Mouse (Mus musculus) Patski (cell line): ENCODE results near the gene Klf2. TPM values are rescaled to one million over a fixed set of nuclear protein-coding genes. Genes with fewer than 3 reads are reported as not detected.

Source experiments
- ATAC-seq: fragments of 100-300 bp; one replicate; pipeline ENCODE4 v1.8.0; 2021
- CTCF ChIA-PET: fragments of 350-600 bp; sonication (Branson Sonifier 250); formaldehyde crosslinking; loops from one replicate; lab custom pipeline; 2022; ENCODE audit warnings: inconsistent platforms; lab: Charles Lee
- POLR2A ChIA-PET: fragments of 350-600 bp; sonication (Branson Sonifier 250); formaldehyde crosslinking; loops from one replicate; lab custom pipeline; 2022; ENCODE audit warnings: antibody characterized with exemption, inconsistent platforms; lab: Charles Lee
- DNase-seq: peaks from one replicate; pipeline ENCODE4 v3.0.0-alpha.2; 2011; ENCODE audit warnings: low read depth, low spot score
- H3K27me3 ChIP-seq: fragments of 371-371 bp; one replicate; pipeline ENCODE4 v1.5.1; 2021
- CTCF ChIP-seq: fragments of 100-300 bp; IDR thresholded peaks from one replicate; pipeline ENCODE4 v1.5.1; 2021
- in situ Hi-C: fragments of 300-500 bp; cut with MboI; formaldehyde crosslinking; loops from 3 replicates; pipeline ENCODE4 v1.11.1; 2018; ENCODE audit warnings: low pct_unique_long_range_greater_than_20kb, mixed read lengths
- polyA plus RNA-seq: library from polyadenylated mRNA; unstranded; gene quantifications from one replicate; pipeline ENCODE4 v1.2.3, GENCODE M21; 2021

The Klf2 gene
- polyA plus RNA-seq, 1 experiment from 2014 or later, result 6.7 TPM

- in situ Hi-C loops, result no loop called here
- CTCF ChIA-PET, result no interaction called here
- POLR2A ChIA-PET, result no interaction called here
These were observed 33.5 kb upstream of the Klf2 start for GRCm38 (mm10) chr8:72285285-72285684.

GRCm38 (mm10) chr8:72289051-72289450 is 29.8 kb upstream of the Klf2 start:
- POLR2A ChIA-PET, result no interaction called here
- in situ Hi-C loops, result no loop called here
- DNase-seq (no peak), ATAC-seq (peak; percentile 31)
- no peaks in the 10 kb centered on the region for H3K27me3 ChIP-seq
- CTCF ChIA-PET, result interaction anchor here (1.2 kb wide), 1 partner anchor 17 kb away, joined by 5 read pairs; no protein-coding TSS in a partner anchor
- TF ChIP-seq CTCF, result no peak

More at GRCm38 (mm10) chr8:72285285-72285684, 33.5 kb upstream of the Klf2 start:
- ATAC-seq (no peak), DNase-seq (no peak)
- no peak for TF ChIP-seq CTCF
- H3K27me3 ChIP-seq, result no peaks in the 10 kb centered on the region

- no peak for TF ChIP-seq CTCF
- ATAC-seq, result no peak
- DNase-seq, result no peak
- POLR2A ChIA-PET, result no interaction called here
- in situ Hi-C loops, result no loop called here
- CTCF ChIA-PET, result interaction anchor here (1.2 to 1.4 kb wide), 3 partner anchors 8 to 28 kb away, joined by 3 to 5 read pairs (median 3); no protein-coding TSS in a partner anchor
- no peaks in the 10 kb centered on the region for H3K27me3 ChIP-seq
These were observed 27.7 kb upstream of the Klf2 start for GRCm38 (mm10) chr8:72291104-72291503.

GRCm38 (mm10) chr8:72293309-72293708 is 25.5 kb upstream of the Klf2 start:
- POLR2A ChIA-PET, result interaction anchor here (0.6 to 0.7 kb wide), 2 partner anchors 37 to 707 kb away, joined by 3 to 7 read pairs; no protein-coding TSS in a partner anchor
- in situ Hi-C loops, result no loop called here
- no peak for DNase-seq
- CTCF ChIA-PET, result no interaction called here
- no peak for ATAC-seq
- TF ChIP-seq CTCF, result no peak
- H3K27me3 ChIP-seq, result no peaks in the 10 kb centered on the region

GRCm38 (mm10) chr8:72295125-72295524 is 23.7 kb upstream of the Klf2 start:
- H3K27me3 ChIP-seq, result no peaks in the 10 kb centered on the region
- ChIA-PET POLR2A (no interaction called here), CTCF (interaction anchor here (0.9 to 1.6 kb wide), 2 partner anchors 32 to 88 kb away, joined by 3 to 4 read pairs; no protein-coding TSS in a partner anchor)
- ATAC-seq (no peak), DNase-seq (no peak)
- TF ChIP-seq CTCF, result no peak
- in situ Hi-C loops, result no loop called here

GRCm38 (mm10) chr8:72295679-72296078 is 23.2 kb upstream of the Klf2 start:
- H3K27me3 ChIP-seq, result no peaks in the 10 kb centered on the region
- in situ Hi-C loops, result no loop called here
- ATAC-seq (no peak), DNase-seq (no peak)
- TF ChIP-seq CTCF, result no peak
- ChIA-PET CTCF (interaction anchor here (0.9 to 1.6 kb wide), 2 partner anchors 33 to 87 kb away, joined by 3 to 4 read pairs; no protein-coding TSS in a partner anchor), POLR2A (no interaction called here)

- POLR2A ChIA-PET, result no interaction called here
- CTCF ChIA-PET, result interaction anchor here (1.6 kb wide), 1 partner anchor 34 kb away, joined by 4 read pairs; no protein-coding TSS in a partner anchor
- in situ Hi-C loops, result no loop called here
- ATAC-seq (no peak), DNase-seq (no peak)
- H3K27me3 ChIP-seq, result no peaks in the 10 kb centered on the region
- no peak for TF ChIP-seq CTCF
These were observed 22.3 kb upstream of the Klf2 start for GRCm38 (mm10) chr8:72296561-72296960.

- in situ Hi-C loops, result no loop called here
- TF ChIP-seq CTCF, result no peak
- no peak for DNase-seq
- no peaks in the 10 kb centered on the region for H3K27me3 ChIP-seq
- CTCF ChIA-PET, result interaction anchor here (1.1 to 1.3 kb wide), 2 partner anchors 9 to 64 kb away, joined by 3 read pairs; no protein-coding TSS in a partner anchor
- POLR2A ChIA-PET, result no interaction called here
- ATAC-seq, result no peak
These were observed 19.9 kb upstream of the Klf2 start for GRCm38 (mm10) chr8:72298928-72299327.

GRCm38 (mm10) chr8:72300654-72301400 is 18.0 kb upstream of the Klf2 start:
- DNase-seq (no peak), ATAC-seq (no peak)
- TF ChIP-seq CTCF, result no peak
- ChIA-PET POLR2A (no interaction called here), CTCF (interaction anchor here (0.7 to 1.4 kb wide), 2 partner anchors 10 to 13 kb away, joined by 3 to 5 read pairs; no protein-coding TSS in a partner anchor)
- in situ Hi-C loops, result no loop called here
- H3K27me3 ChIP-seq, result no peaks in the 10 kb centered on the region

GRCm38 (mm10) chr8:72301497-72301896 is 17.3 kb upstream of the Klf2 start:
- H3K27me3 ChIP-seq, result no peaks in the 10 kb centered on the region

More at GRCm38 (mm10) chr8:72301497-72301896, 17.3 kb upstream of the Klf2 start:
- no peak for DNase-seq
- ChIA-PET POLR2A (no interaction called here), CTCF (interaction anchor here (1.4 kb wide), 1 partner anchor 10 kb away, joined by 5 read pairs; no protein-coding TSS in a partner anchor)
- no peak for TF ChIP-seq CTCF
- ATAC-seq, result peak; percentile 71
- in situ Hi-C loops, result no loop called here
